Mouse (Mus musculus): Measurements from ENCODE around the gene Tmem238.

DNA sequence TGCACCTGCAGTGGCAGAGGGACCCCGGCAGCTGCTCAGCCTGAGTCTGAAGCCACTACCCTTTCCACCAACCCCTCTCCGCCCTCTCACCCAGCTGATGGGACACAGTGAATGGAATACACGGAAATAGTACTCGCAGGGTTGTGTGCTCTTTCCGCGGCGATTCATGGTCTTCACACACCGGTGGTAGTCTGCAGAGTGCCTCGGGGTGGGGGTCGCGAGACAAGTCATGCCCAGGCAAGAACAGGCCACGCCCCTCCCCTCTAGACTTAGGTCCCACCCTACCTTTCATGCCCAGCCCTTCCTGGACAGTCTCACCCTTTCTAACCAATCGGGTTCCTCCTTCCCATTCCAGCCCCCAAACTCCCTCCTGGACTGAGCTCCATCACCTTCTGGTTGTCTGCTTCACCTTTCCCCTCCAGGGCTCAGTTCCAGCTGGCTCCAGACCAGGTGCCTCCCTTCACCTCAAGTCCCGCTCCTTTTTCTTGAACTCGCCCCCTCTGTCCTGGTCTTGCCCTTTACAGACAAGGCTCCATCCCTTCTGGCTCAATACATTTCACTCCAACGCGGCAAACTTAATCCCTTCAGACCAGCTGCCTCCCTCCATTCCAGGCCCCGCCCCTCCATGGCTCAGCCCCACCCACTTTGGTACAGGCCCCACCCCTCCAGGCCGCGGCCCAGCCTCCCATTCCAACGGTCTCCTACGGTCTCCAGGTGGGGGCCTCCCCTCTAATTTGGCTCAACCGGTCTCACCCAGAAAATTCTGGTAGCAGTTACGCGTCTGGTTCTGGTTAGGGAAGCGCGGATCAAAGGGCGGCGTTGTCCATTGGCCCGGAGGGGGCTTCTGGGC lies 37.3 kb downstream of the Tmem238 start:
- TF ChIP-seq CTCF (IDR thresholded peaks at IDR 0.05; ENCODE audit: low read depth, low read length) (no peak), TAL1 (conservative IDR thresholded peaks at IDR 0.05; ENCODE audit: low read depth, low read length) (no peak), GATA1 (IDR thresholded peaks at IDR 0.05; ENCODE audit: borderline replicate concordance, low read length) (no peak), POLR2AphosphoS5 (IDR thresholded peaks at IDR 0.05; ENCODE audit: insufficient replicate concordance, low read depth, low read length) (no peak; the same call in 1 of the 2 replicates)

Measured in G1E (cell line).